In genomic region chr5:139251736-139252080, GRCm38 (mm10) we compare ENCODE assay signal across 8 mouse cellular contexts. TPM values are rescaled to one million over a fixed set of nuclear protein-coding genes. Genes with fewer than 3 reads are reported as not detected.
A peak's percentile ranks its signal among the peaks of the same experiment; 100 is the strongest.
DNase-seq lines count a peak whose midpoint lies in the region; ATAC-seq and TF ChIP-seq lines count a peak whose summit lies in the region.

No protein-coding gene starts in this region.

- H3K9ac ChIP-seq in forebrain, embryonic 11.5 days (ENCODE audit: low read length) = peak overlapping the region; percentile 63
- H3K9ac ChIP-seq in liver, embryonic 11.5 days (ENCODE audit: low read depth, low read length) = peak overlapping the region; percentile 75
- H3K9ac ChIP-seq in stomach, embryonic 15.5 days = peak overlapping the region; percentile 66

- peaks cover 15% of the 10 kb centered on the region for H3K36me3 ChIP-seq in spleen, adult 2 months (ENCODE audit: control insufficient read depth, insufficient read depth, low read length)
- peaks cover 5% of the 10 kb centered on the region; the same call in 1 of the 2 replicates for H3K36me3 ChIP-seq in forebrain, embryonic 11.5 days (ENCODE audit: control insufficient read depth, insufficient read depth, low read length)
- H3K36me3 ChIP-seq in liver, embryonic 11.5 days (ENCODE audit: control insufficient read depth, insufficient read depth, low read length) = peaks cover 24% of the 10 kb centered on the region
- peaks cover 29% of the 10 kb centered on the region for H3K36me3 ChIP-seq in stomach, embryonic 15.5 days

- peak overlapping the region; percentile 91 for H3K4me2 ChIP-seq in forebrain, embryonic 11.5 days (ENCODE audit: low read depth, low read length, severe bottlenecking)
- H3K4me2 ChIP-seq in liver, embryonic 11.5 days = peak overlapping the region; percentile 98
- H3K4me2 ChIP-seq in stomach, embryonic 15.5 days = peak overlapping the region; percentile 93

- ATAC-seq in forebrain, embryonic 11.5 days (replicated peaks; ENCODE audit: low FRiP score) = no peak; the same call in 1 of the 2 replicates
- peak; percentile 25 for ATAC-seq in liver, embryonic 11.5 days (replicated peaks; ENCODE audit: low FRiP score)
- ATAC-seq in stomach, embryonic 15.5 days (ENCODE audit: insufficient read depth, low FRiP score, low read depth) = no peak

- peak overlapping the region; percentile 63 for H3K27ac ChIP-seq in spleen, adult 2 months (ENCODE audit: insufficient read depth, low read length)
- H3K27ac ChIP-seq in forebrain, embryonic 11.5 days (ENCODE audit: low read depth, low read length) = peak overlapping the region; percentile 68
- H3K27ac ChIP-seq in liver, embryonic 11.5 days (ENCODE audit: low read depth, low read length) = peak overlapping the region; percentile 77
- H3K27ac ChIP-seq in stomach, embryonic 15.5 days = peak overlapping the region; percentile 84

- H3K4me3 ChIP-seq in spleen, adult 2 months (ENCODE audit: extremely low read depth, insufficient read depth, insufficient read length) = peak overlapping the region; percentile 88
- peak overlapping the region; percentile 81 for H3K4me3 ChIP-seq in forebrain, embryonic 11.5 days (ENCODE audit: low read depth, low read length)
- peak overlapping the region; percentile 86 for H3K4me3 ChIP-seq in liver, embryonic 11.5 days (ENCODE audit: low read depth, low read length)
- H3K4me3 ChIP-seq in stomach, embryonic 15.5 days (replicated peaks) = peak overlapping the region; percentile 90

- no peak for DNase-seq in spleen, adult 2 months (ENCODE audit: low read depth in 1 of 2, low spot score in 2 of 2)
- no peak for DNase-seq in spleen, postnatal 10 days (ENCODE audit: low spot score in 2 of 2)
- DNase-seq in forebrain, embryonic 11.5 days (ENCODE audit: low spot score) = no peak
- no peak for DNase-seq in liver, embryonic 11.5 days (ENCODE audit: low spot score)
- DNase-seq in urinary bladder, adult 2 months (ENCODE audit: low spot score) = no peak
- no peak for DNase-seq in embryo, embryonic 10.5 days (ENCODE audit: low spot score)
- DNase-seq in left cerebral cortex, adult 8-10 months (ENCODE audit: low spot score in 2 of 2) = no peak

- under 1% methylated on average over 8 of the region's 8 CpGs for WGBS in spleen, adult 2 months
- 1% methylated on average over 8 of the region's 8 CpGs for WGBS in forebrain, embryonic 11.5 days
- WGBS in liver, embryonic 11.5 days = 1% methylated on average over 8 of the region's 8 CpGs
- under 1% methylated on average over 8 of the region's 8 CpGs for WGBS in stomach, embryonic 15.5 days

- no peaks in the 10 kb centered on the region for H3K27me3 ChIP-seq in spleen, adult 2 months (ENCODE audit: control insufficient read depth, insufficient read depth, low read length)
- no peaks in the 10 kb centered on the region for H3K27me3 ChIP-seq in forebrain, embryonic 11.5 days (ENCODE audit: control insufficient read depth, insufficient read depth, low read length)
- H3K27me3 ChIP-seq in liver, embryonic 11.5 days (replicated peaks; ENCODE audit: control insufficient read depth, insufficient read depth, low read length) = no peaks in the 10 kb centered on the region
- H3K27me3 ChIP-seq in stomach, embryonic 15.5 days (replicated peaks) = no peaks in the 10 kb centered on the region

- no peak for TF ChIP-seq CTCF in spleen, adult 2 months (IDR thresholded peaks at IDR 0.05; ENCODE audit: extremely low read depth, insufficient read depth, insufficient read length, insufficient replicate concordance)

- no peak for TF ChIP-seq POLR2A in spleen, adult 2 months (IDR thresholded peaks at IDR 0.05; ENCODE audit: low read depth, low read length)

- peaks cover 13% of the 10 kb centered on the region; the same call in 1 of the 2 replicates for H3K4me1 ChIP-seq in spleen, adult 2 months (ENCODE audit: control insufficient read depth, insufficient read depth, insufficient read length)
- H3K4me1 ChIP-seq in forebrain, embryonic 11.5 days (replicated peaks; ENCODE audit: control insufficient read depth, insufficient read depth, low read length) = peaks cover 11% of the 10 kb centered on the region
- peaks cover 45% of the 10 kb centered on the region for H3K4me1 ChIP-seq in liver, embryonic 11.5 days (replicated peaks; ENCODE audit: control insufficient read depth, insufficient read depth, low read length)
- H3K4me1 ChIP-seq in stomach, embryonic 15.5 days = peaks cover 22% of the 10 kb centered on the region

- H3K9me3 ChIP-seq in forebrain, embryonic 11.5 days (ENCODE audit: control insufficient read depth, low read length) = no peaks in the 10 kb centered on the region
- H3K9me3 ChIP-seq in liver, embryonic 11.5 days (ENCODE audit: control insufficient read depth, low read length) = no peaks in the 10 kb centered on the region
- no peaks in the 10 kb centered on the region for H3K9me3 ChIP-seq in stomach, embryonic 15.5 days

RNA-seq across cellular contexts. Expression of gene Get4, which starts 0.4 kb away (rescaled TPM):
- 91.4 and 137 TPM in 2 replicates for polyA plus RNA-seq in spleen, adult 2 months (2012; rRNA removed)
- 148 and 150 TPM in 2 replicates for polyA plus RNA-seq in forebrain, embryonic 11.5 days (2014; fragmentation: Nextera tagmentation; extraction: Ambion mirVana)
- polyA plus RNA-seq in liver, embryonic 11.5 days (2014; fragmentation: Nextera tagmentation; extraction: Ambion mirVana) = 208 and 209 TPM in 2 replicates
- polyA plus RNA-seq in stomach, embryonic 15.5 days (2015; fragmentation: Nextera tagmentation; extraction: Ambion mirVana) = 142 and 144 TPM in 2 replicates
- 90.8 and 107 TPM in 2 replicates for polyA plus RNA-seq in urinary bladder, adult 2 months (2012; rRNA removed)
- total RNA-seq in left cerebral cortex, adult 8-10 months (2022) = 10 to 100 TPM; 56.1 to 59.8 (median 57.6) TPM

RNA-seq across cellular contexts. Expression of gene Sun1, which starts 51.3 kb away (rescaled TPM):
- polyA plus RNA-seq in spleen, adult 2 months (2012; rRNA removed) = 23.8 and 24.7 TPM in 2 replicates
- 50.7 and 56.2 TPM in 2 replicates for polyA plus RNA-seq in forebrain, embryonic 11.5 days (2014; fragmentation: Nextera tagmentation; extraction: Ambion mirVana)
- polyA plus RNA-seq in liver, embryonic 11.5 days (2014; fragmentation: Nextera tagmentation; extraction: Ambion mirVana) = 46.0 and 50.4 TPM in 2 replicates
- 48.6 and 53.1 TPM in 2 replicates for polyA plus RNA-seq in stomach, embryonic 15.5 days (2015; fragmentation: Nextera tagmentation; extraction: Ambion mirVana)
- 91.7 and 94.4 TPM in 2 replicates for polyA plus RNA-seq in urinary bladder, adult 2 months (2012; rRNA removed)
- total RNA-seq in left cerebral cortex, adult 8-10 months (2022) = 100 to 1,000 TPM; 127 to 146 (median 132) TPM
